Mouse (Mus musculus) heart, adult 2 months (tissue): ENCODE measurements at regions not wholly inside any gene's neighbourhood (a gene's known extent, or its start where the extent isn't known, plus 50 kb on each side); places are given as distances from the start of the nearest gene placed in this dataset.

Experiments
- CTCF ChIP-seq: fragments of 200-600 bp; IDR thresholded peaks from 2 replicates; pipeline ENCODE4 v1.8.1; 2022; ENCODE audit warnings: antibody characterized with exemption, mild to moderate bottlenecking, moderate library complexity
- EP300 ChIP-seq: fragments of 200-500 bp; IDR thresholded peaks from 2 replicates; pipeline ENCODE4 v1.6.1; 2011; ENCODE audit warnings: low read depth, low read length, control low read depth; ENCODE audit not compliant: insufficient read depth
- POLR2A ChIP-seq: fragments of 200-500 bp; IDR thresholded peaks from 2 replicates; pipeline ENCODE4 v1.6.1; 2011; ENCODE audit warnings: mild to moderate bottlenecking, low read depth, low read length, control low read depth; ENCODE audit not compliant: insufficient read depth

DNA sequence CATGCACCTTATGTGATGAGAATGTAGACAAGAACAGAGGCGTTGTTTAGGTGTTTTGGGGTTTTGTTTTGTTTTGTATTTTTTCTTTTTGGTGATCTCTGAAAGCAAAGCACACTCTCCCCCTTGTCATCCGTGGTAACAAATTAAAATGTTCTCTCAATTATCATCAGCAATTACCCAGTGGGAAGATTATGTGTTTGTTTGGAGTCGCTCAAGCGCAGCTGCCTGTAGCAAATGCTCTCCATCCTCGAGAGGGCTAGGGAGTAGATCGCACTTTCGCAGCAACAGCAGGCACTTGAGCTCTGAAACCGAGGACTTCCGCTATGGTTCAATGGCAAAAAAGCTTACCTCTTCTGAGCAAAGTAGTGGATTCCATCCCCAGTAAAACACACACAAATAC is 57.7 kb downstream of the Gm19935 start:
- no peak for TF ChIP-seq CTCF
- TF ChIP-seq POLR2A: no peak
- no peak for TF ChIP-seq EP300
